Mouse (Mus musculus) liver, embryonic 16.5 days (tissue): ENCODE data around the gene Scn8a. TPM values are rescaled to one million over a fixed set of nuclear protein-coding genes. Genes with fewer than 3 reads are reported as not detected.
A peak's percentile ranks its signal among the peaks of the same experiment; 100 is the strongest.

Experiments
- ATAC-seq: fragments of 200-750 bp; cut with Nextera tagmentation; 2 replicates; pipeline ENCODE4 v1.8.0; 2017; ENCODE audit warnings: low read depth, mild to moderate bottlenecking, moderate number of reproducible peaks, moderate library complexity
- H3K27ac ChIP-seq: fragments of 300-500 bp; sonication (generic); 2 replicates; pipeline ENCODE4 v1.5.1; 2014; ENCODE audit warnings: mild to moderate bottlenecking, low read length
- H3K27me3 ChIP-seq: fragments of 300-500 bp; sonication (generic); 2 replicates; pipeline ENCODE4 v1.6.1; 2014; ENCODE audit warnings: low read depth, low read length, mixed read lengths; ENCODE audit not compliant: control insufficient read depth, insufficient read depth
- H3K36me3 ChIP-seq: fragments of 300-500 bp; sonication (generic); 2 replicates; pipeline ENCODE4 v1.6.1; 2014; ENCODE audit warnings: mild to moderate bottlenecking; ENCODE audit not compliant: control insufficient read depth, insufficient read depth
- H3K4me1 ChIP-seq: fragments of 300-500 bp; sonication (generic); 2 replicates; pipeline ENCODE4 v1.6.1; 2014; ENCODE audit warnings: low read depth, low read length, mixed read lengths; ENCODE audit not compliant: control insufficient read depth
- H3K4me2 ChIP-seq: fragments of 300-500 bp; sonication (generic); 2 replicates; pipeline ENCODE4 v1.6.1; 2014; ENCODE audit warnings: low read depth, low read length, mixed read lengths
- H3K4me3 ChIP-seq: fragments of 300-500 bp; sonication (generic); 2 replicates; pipeline ENCODE4 v1.5.1; 2014; ENCODE audit warnings: low read depth, mild to moderate bottlenecking, low read length
- H3K9ac ChIP-seq: fragments of 300-500 bp; sonication (generic); 2 replicates; pipeline ENCODE4 v1.6.1; 2014; ENCODE audit warnings: low read depth, low read length
- H3K9me3 ChIP-seq: fragments of 300-500 bp; sonication (generic); replicated peaks from 2 replicates; pipeline ENCODE4 v1.6.1; 2016; ENCODE audit warnings: low read length; ENCODE audit not compliant: control insufficient read depth
- WGBS: fragments of 180-500 bp; shearing (Covaris S2); extraction: QIAGEN DNeasy Blood & Tissue Kit; methylation state at CpG from one replicate; pipeline ENCODE4 v1.1.7; 2014; ENCODE audit not compliant: insufficient replicate concordance; 5-methylcytosine and 5-hydroxymethylcytosine counted together
- polyA plus RNA-seq: library from polyadenylated mRNA; unstranded; fragments of >200 nt; fragmentation: Nextera tagmentation; extraction: Ambion mirVana; gene quantifications from 2 replicates; pipeline ENCODE4 v1.2.1, GENCODE M21; 2015

Gene Scn8a
- polyA plus RNA-seq, 1 experiment from 2014 or later, result 0.72 TPM

DNA sequence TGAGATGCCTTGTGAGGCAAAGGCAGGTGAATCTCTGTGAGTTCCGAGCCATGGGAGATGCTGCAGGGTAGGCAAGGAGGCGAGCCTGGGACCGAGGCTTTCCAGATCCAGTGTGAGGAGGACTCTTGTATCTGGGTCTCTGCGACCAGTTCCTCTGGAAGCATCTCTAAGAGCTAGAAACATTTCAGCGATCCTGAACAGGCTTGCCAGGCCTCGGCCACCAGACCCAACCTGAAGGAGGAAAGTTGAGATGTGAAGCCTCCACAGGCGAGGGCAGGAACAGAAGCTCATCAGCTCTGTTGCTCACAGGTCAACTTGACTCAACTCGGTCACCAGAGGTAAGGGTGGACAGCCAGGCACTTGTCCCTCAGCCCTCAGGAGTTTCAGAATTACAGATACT, 221.9 kb downstream of the Scn8a start:
- Histone ChIP-seq H3K27me3 (no peaks in the 10 kb centered on the region), H3K9me3 (no peaks in the 10 kb centered on the region), H3K36me3 (no peaks in the 10 kb centered on the region), H3K4me1 (peaks cover 6% of the 10 kb centered on the region), H3K4me2 (no peak overlapping the region), H3K27ac (no peak overlapping the region), H3K9ac (no peak overlapping the region), H3K4me3 (no peak overlapping the region)
- ATAC-seq, result no peak
- WGBS, result 60% methylated on average over 8 of the region's 8 CpGs

DNA sequence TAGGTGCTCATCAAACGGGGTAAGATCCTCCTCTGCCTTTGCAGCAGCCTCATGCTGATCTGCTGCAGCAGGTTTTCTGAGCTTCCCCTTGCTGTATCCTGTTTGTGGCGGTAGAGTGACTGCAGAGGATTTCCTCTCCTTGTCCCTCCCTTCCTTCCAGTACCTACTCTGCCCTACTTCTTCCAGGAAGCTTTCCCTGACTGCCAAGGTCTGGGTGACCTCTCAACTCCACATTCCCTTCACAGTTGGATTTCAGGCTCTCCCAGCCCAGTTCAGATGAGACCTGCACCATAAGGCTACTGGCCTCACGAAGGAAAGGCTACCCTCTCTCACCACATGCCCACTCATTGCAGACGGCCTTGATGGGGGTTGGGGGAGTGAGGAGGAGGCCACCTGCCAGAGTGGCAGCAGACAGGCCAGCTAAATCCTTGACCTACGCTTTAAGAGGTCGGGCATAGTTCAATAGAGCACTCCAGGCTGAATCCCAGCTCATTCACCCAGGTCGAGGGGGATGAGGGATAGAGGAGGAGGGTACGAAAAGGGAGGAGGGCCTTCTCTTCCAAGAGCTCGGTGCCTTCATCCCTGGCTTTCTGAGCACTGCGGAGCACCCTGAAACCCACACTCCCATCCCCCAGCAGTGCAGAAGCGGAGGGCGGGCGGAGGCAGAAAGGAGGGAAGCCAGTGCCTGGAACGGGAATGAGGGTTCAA, 222.6 kb downstream of the Scn8a start:
- H3K4me2 ChIP-seq, result no peak overlapping the region
- H3K9me3 ChIP-seq, result no peaks in the 10 kb centered on the region
- no peak overlapping the region for H3K4me3 ChIP-seq
- no peaks in the 10 kb centered on the region for H3K36me3 ChIP-seq
- no peaks in the 10 kb centered on the region for H3K27me3 ChIP-seq
- ATAC-seq, result peak; percentile 28; the same call in 1 of the 2 replicates
- 39% methylated on average over 14 of the region's 14 CpGs for WGBS
- no peak overlapping the region for H3K9ac ChIP-seq
- H3K27ac ChIP-seq, result no peak overlapping the region
- H3K4me1 ChIP-seq, result peaks cover 6% of the 10 kb centered on the region

DNA sequence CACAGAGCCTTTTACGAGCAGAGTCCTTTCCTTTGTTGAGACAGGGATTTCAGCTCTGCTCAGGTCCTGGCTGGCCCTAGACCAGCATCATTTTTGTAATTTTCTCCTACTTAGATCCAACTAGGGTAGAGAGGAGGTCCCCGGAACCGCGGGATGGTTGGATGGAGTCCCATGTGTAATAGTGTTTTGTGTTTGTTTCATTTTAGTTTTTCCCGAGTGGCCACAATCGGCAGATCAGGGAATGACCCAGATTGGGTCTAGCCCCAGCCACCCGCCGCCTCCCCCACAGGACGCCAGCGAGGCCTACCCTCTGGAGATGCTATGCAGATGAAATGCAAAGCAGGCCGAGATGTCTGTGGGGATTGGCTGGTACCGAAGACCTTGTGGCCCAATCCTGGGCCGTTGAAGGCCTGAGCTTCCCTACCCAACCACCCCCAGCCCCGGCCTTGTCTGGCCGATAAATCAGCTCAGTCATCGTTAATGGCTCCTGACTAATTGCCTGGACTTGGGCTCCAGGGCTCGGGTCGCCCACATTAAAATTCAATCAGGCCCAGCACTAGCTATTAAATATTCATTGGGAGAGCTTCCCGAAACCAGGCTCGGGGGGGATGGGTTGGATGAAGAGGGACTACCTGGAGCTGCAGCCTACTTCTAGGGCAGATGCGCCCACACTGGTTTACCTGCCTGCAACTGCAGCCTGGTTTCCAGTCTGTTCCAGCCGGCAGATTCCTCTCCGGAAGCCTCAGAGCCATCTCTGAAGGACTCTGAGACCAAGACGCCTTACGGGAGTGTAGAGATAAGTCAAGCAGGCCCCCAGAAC, 223.4 kb downstream of the Scn8a start:
- no peak overlapping the region for H3K4me2 ChIP-seq
- no peaks in the 10 kb centered on the region for H3K9me3 ChIP-seq
- H3K4me1 ChIP-seq, result peaks cover 6% of the 10 kb centered on the region
- H3K9ac ChIP-seq, result no peak overlapping the region
- no peak overlapping the region for H3K4me3 ChIP-seq
- WGBS, result 39% methylated on average over 25 of the region's 25 CpGs
- ATAC-seq, result peak; percentile 37; the same call in 1 of the 2 replicates
- no peak overlapping the region for H3K27ac ChIP-seq
- no peaks in the 10 kb centered on the region for H3K27me3 ChIP-seq
- no peaks in the 10 kb centered on the region for H3K36me3 ChIP-seq

DNA sequence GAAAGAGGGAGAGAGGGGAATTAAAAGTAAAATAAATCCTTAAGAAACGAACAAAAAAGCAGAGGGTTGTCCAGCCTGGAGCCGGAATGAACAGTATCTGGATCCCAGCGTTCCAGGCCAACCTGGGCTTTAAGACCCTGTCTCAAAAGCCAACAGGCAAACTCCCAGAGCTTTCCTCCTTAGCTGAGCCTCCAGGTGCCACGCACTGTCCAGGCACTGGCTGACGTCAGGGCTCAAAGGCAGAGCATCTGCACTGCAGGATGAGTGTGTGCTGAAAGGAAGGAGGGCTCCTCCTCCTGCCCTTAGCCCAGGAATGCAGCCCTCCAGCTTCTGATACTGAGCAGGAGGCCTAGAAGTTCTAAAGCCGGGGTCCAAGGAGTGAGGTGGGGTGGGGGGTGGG, 224.3 kb downstream of the Scn8a start:
- Histone ChIP-seq H3K4me2 (no peak overlapping the region), H3K4me1 (peaks cover 6% of the 10 kb centered on the region), H3K9me3 (no peaks in the 10 kb centered on the region), H3K36me3 (no peaks in the 10 kb centered on the region), H3K9ac (no peak overlapping the region), H3K27ac (no peak overlapping the region), H3K27me3 (peaks cover 1% of the 10 kb centered on the region), H3K4me3 (no peak overlapping the region)
- WGBS, result 68% methylated on average over 6 of the region's 6 CpGs
- no peak for ATAC-seq

DNA sequence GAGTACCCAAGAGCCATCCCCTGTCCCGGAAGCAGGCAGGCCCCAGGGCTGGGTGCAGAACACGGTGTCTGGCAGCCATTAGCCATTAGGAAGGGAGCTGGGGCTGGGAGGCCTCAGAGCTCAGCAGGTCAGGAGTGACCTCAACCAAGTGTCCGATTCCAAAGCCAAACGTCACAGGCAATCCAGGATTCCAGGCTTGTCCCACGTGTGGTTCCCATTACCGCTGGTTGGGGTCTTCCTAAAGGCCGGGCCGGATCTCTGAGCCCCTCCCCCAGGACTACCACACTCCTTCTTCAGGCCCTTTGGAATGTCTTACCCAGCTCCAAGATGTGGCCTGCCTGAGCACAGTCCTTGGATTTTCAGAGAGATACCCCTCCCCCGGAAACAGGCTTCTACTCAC, 225.3 kb downstream of the Scn8a start:
- no peak for ATAC-seq
- H3K4me1 ChIP-seq, result peaks cover 6% of the 10 kb centered on the region
- no peak overlapping the region for H3K9ac ChIP-seq
- H3K9me3 ChIP-seq, result no peaks in the 10 kb centered on the region
- 62% methylated on average over 9 of the region's 9 CpGs for WGBS
- no peak overlapping the region for H3K27ac ChIP-seq
- H3K4me3 ChIP-seq, result no peak overlapping the region
- no peaks in the 10 kb centered on the region for H3K36me3 ChIP-seq
- H3K4me2 ChIP-seq, result no peak overlapping the region
- H3K27me3 ChIP-seq, result peaks cover 3% of the 10 kb centered on the region

DNA sequence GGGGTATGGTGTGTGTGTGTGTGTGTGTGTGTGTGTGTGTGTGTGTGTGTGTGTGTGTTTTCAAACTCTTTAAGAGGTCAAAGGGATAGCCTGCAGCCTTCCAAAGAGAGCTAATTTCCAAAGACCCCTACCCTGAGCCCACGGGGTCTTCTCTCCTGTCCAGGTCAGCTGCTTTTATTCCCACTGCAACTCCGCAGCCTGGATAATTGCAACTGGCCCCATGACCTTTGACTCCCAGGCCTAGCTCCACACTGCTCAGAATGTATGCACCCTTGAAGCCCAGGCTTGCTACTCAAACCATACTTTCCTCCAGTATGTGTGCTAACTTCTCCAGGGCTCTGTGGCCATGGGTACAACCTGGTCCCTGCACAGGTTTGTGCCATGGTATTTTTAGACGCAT, 225.7 kb downstream of the Scn8a start:
- Histone ChIP-seq H3K27me3 (peaks cover 3% of the 10 kb centered on the region), H3K4me1 (peaks cover 6% of the 10 kb centered on the region), H3K9ac (no peak overlapping the region), H3K4me2 (no peak overlapping the region), H3K27ac (no peak overlapping the region), H3K9me3 (no peaks in the 10 kb centered on the region), H3K4me3 (no peak overlapping the region), H3K36me3 (no peaks in the 10 kb centered on the region)
- WGBS, result 65% methylated on average over 3 of the region's 3 CpGs
- ATAC-seq, result no peak

Other genes with a start within 250 kb of the Scn8a start
- gene Smagp, start 232.9 kb upstream of the Scn8a start, polyA plus RNA-seq, result 9.1 and 9.3 TPM in 2 replicates
- gene Bin2, start 200.3 kb upstream of the Scn8a start, polyA plus RNA-seq, result 18.0 and 20.6 TPM in 2 replicates
- gene Cela1, start 181.9 kb upstream of the Scn8a start, polyA plus RNA-seq, result 20.3 and 30.0 TPM in 2 replicates
- gene Galnt6, start 140.5 kb upstream of the Scn8a start, polyA plus RNA-seq, result 1.8 TPM in 2 replicates
- gene Slc4a8, start 108.1 kb upstream of the Scn8a start, polyA plus RNA-seq, result 0.46 and 0.76 TPM in 2 replicates
- gene Gm47841, start 177.5 kb downstream of the Scn8a start, polyA plus RNA-seq, result not detected in 2 replicates
- gene Fignl2, start 208.7 kb downstream of the Scn8a start, polyA plus RNA-seq, result 0.07 TPM in 2 replicates
- gene Ankrd33, start 245.9 kb downstream of the Scn8a start, polyA plus RNA-seq, result not detected in 2 replicates